Mouse (Mus musculus) limb, embryonic 14.5 days (tissue): ENCODE results near the gene Gnl3. TPM values are rescaled to one million over a fixed set of nuclear protein-coding genes. Genes with fewer than 3 reads are reported as not detected.

Source experiments
- ATAC-seq: fragments of 200-750 bp; cut with Nextera tagmentation; 2 replicates; pipeline ENCODE4 v1.8.0; 2017; ENCODE audit warnings: low read depth, moderate number of reproducible peaks, moderate TSS enrichment; ENCODE audit not compliant: low FRiP score
- DNase-seq: peaks from one replicate; pipeline ENCODE4 v3.0.0-alpha.2; 2015; ENCODE audit warnings: low spot score
- H3K27ac ChIP-seq: fragments of 300-500 bp; sonication (generic); replicated peaks from 2 replicates; pipeline ENCODE4 v1.5.1; 2014; ENCODE audit warnings: low read depth, mild to moderate bottlenecking, low read length, moderate library complexity, mixed read lengths
- H3K27me3 ChIP-seq: fragments of 300-500 bp; sonication (generic); 2 replicates; pipeline ENCODE4 v1.6.1; 2014; ENCODE audit warnings: low read length, mixed read lengths; ENCODE audit not compliant: control insufficient read depth, insufficient read depth
- H3K36me3 ChIP-seq: fragments of 300-500 bp; sonication (generic); 2 replicates; pipeline ENCODE4 v1.6.1; 2014; ENCODE audit warnings: mild to moderate bottlenecking, low read length, moderate library complexity, mixed read lengths; ENCODE audit not compliant: control insufficient read depth, insufficient read depth
- H3K4me1 ChIP-seq: fragments of 300-500 bp; sonication (generic); 2 replicates; pipeline ENCODE4 v1.6.1; 2014; ENCODE audit warnings: antibody characterized with exemption, low read length, mixed read lengths; ENCODE audit not compliant: control insufficient read depth, insufficient read depth
- H3K4me2 ChIP-seq: fragments of 300-500 bp; sonication (generic); replicated peaks from 2 replicates; pipeline ENCODE4 v1.6.1; 2014; ENCODE audit warnings: low read depth, mild to moderate bottlenecking, low read length, moderate library complexity; ENCODE audit not compliant: severe bottlenecking
- H3K4me3 ChIP-seq: fragments of 300-500 bp; sonication (generic); replicated peaks from 2 replicates; pipeline ENCODE4 v1.5.1; 2014; ENCODE audit warnings: low read length
- H3K9ac ChIP-seq: fragments of 300-500 bp; sonication (generic); 2 replicates; pipeline ENCODE4 v1.6.1; 2014; ENCODE audit warnings: mild to moderate bottlenecking, low read depth, low read length, moderate library complexity; ENCODE audit not compliant: severe bottlenecking
- H3K9me3 ChIP-seq: fragments of 300-500 bp; sonication (generic); 2 replicates; pipeline ENCODE4 v1.6.1; 2016; ENCODE audit warnings: low read length; ENCODE audit not compliant: control insufficient read depth
- POLR2A ChIP-seq: fragments of 200-500 bp; IDR thresholded peaks from 2 replicates; pipeline ENCODE4 v1.8.0; 2012; ENCODE audit warnings: inconsistent platforms, mild to moderate bottlenecking, moderate library complexity, borderline replicate concordance; ENCODE audit not compliant: insufficient read depth, insufficient read length; ENCODE audit errors: extremely low read depth
- WGBS: fragments of 180-500 bp; shearing (Covaris S2); extraction: QIAGEN DNeasy Blood & Tissue Kit; methylation state at CpG from one replicate; pipeline ENCODE4 v1.1.7; 2014; 5-methylcytosine and 5-hydroxymethylcytosine counted together
- polyA plus RNA-seq, 2 experiments: library from polyadenylated mRNA; depleted of rRNA in 1 of 2; stranded (reverse) in 1 of 2; unstranded in 1 of 2; fragments of >200 nt; fragmentation: Nextera tagmentation in 1 of 2; extraction: Ambion mirVana in 1 of 2; gene quantifications; 2 replicates each; pipeline versions ENCODE4 v1.2.1 to v1.2.3; 2012 to 2014

Gene Gnl3
- polyA plus RNA-seq, 2 experiments: 117 to 139 TPM

GRCm38 (mm10) chr14:31022579-31022978 lies 3.6 kb upstream of the Gnl3 start:
- ATAC-seq (no peak), DNase-seq (no peak)
- no peaks in the 10 kb centered on the region for H3K27me3 ChIP-seq
- 32% methylated on average over 1 of the region's 1 CpGs for WGBS
- H3K4me1 ChIP-seq: peaks cover 10% of the 10 kb centered on the region
- no peaks in the 10 kb centered on the region for H3K9me3 ChIP-seq
- H3K9ac ChIP-seq: no peak overlapping the region
- H3K4me2 ChIP-seq: no peak overlapping the region
- peaks cover 42% of the 10 kb centered on the region for H3K36me3 ChIP-seq
- no peak for TF ChIP-seq POLR2A
- no peak overlapping the region for H3K27ac ChIP-seq
- no peak overlapping the region for H3K4me3 ChIP-seq

GRCm38 (mm10) chr14:31019331-31020205 lies 616 bp upstream of the Gnl3 start:
- H3K36me3 ChIP-seq: peaks cover 43% of the 10 kb centered on the region
- peak overlapping the region; percentile 47 for H3K4me2 ChIP-seq
- 0 out of 2 replicates have a peak, but pooled peaks have one; percentile 53 for TF ChIP-seq POLR2A
- H3K4me1 ChIP-seq: peaks cover 13% of the 10 kb centered on the region
- WGBS: 8% methylated on average over 22 of the region's 56 CpGs
- H3K9me3 ChIP-seq: no peaks in the 10 kb centered on the region
- H3K4me3 ChIP-seq: peak overlapping the region; percentile 48
- H3K9ac ChIP-seq: peak overlapping the region; percentile 95
- H3K27ac ChIP-seq: peak overlapping the region; percentile 97
- DNase-seq: peak; percentile 79
- H3K27me3 ChIP-seq: no peaks in the 10 kb centered on the region
- ATAC-seq: peak; percentile 92

GRCm38 (mm10) chr14:31017854-31018253 lies 1.1 kb downstream of the Gnl3 start:
- Histone ChIP-seq H3K4me2 (peak overlapping the region; percentile 65), H3K4me1 (peaks cover 13% of the 10 kb centered on the region), H3K4me3 (peak overlapping the region; percentile 48), H3K27me3 (no peaks in the 10 kb centered on the region), H3K36me3 (peaks cover 52% of the 10 kb centered on the region), H3K9ac (peak overlapping the region; percentile 95), H3K27ac (no peak overlapping the region), H3K9me3 (no peaks in the 10 kb centered on the region)
- ATAC-seq (no peak), DNase-seq (no peak)
- WGBS: 0% methylated on average over 2 of the region's 2 CpGs
- TF ChIP-seq POLR2A: no peak

GRCm38 (mm10) chr14:31016063-31016462 lies 2.9 kb downstream of the Gnl3 start:
- H3K4me1 ChIP-seq: peaks cover 13% of the 10 kb centered on the region
- no peak overlapping the region for H3K4me2 ChIP-seq
- DNase-seq (no peak), ATAC-seq (no peak)
- H3K9me3 ChIP-seq: no peaks in the 10 kb centered on the region
- WGBS: 96% methylated on average over 1 of the region's 1 CpGs
- H3K27ac ChIP-seq: no peak overlapping the region
- H3K27me3 ChIP-seq: no peaks in the 10 kb centered on the region
- no peak overlapping the region for H3K9ac ChIP-seq
- no peak overlapping the region for H3K4me3 ChIP-seq
- TF ChIP-seq POLR2A: no peak
- peaks cover 65% of the 10 kb centered on the region for H3K36me3 ChIP-seq

GRCm38 (mm10) chr14:31013928-31014327 lies 5.0 kb downstream of the Gnl3 start:
- H3K4me1 ChIP-seq: peaks cover 10% of the 10 kb centered on the region
- H3K9me3 ChIP-seq: no peaks in the 10 kb centered on the region
- no peaks in the 10 kb centered on the region for H3K27me3 ChIP-seq
- no peak for TF ChIP-seq POLR2A
- ATAC-seq: no peak
- no peak overlapping the region for H3K4me2 ChIP-seq
- peaks cover 85% of the 10 kb centered on the region for H3K36me3 ChIP-seq
- H3K27ac ChIP-seq: no peak overlapping the region
- no peak for DNase-seq
- WGBS: 97% methylated on average over 2 of the region's 2 CpGs
- no peak overlapping the region for H3K4me3 ChIP-seq
- no peak overlapping the region for H3K9ac ChIP-seq

- Histone ChIP-seq H3K9me3 (no peaks in the 10 kb centered on the region), H3K36me3 (peaks cover 84% of the 10 kb centered on the region), H3K27ac (no peak overlapping the region), H3K9ac (no peak overlapping the region), H3K4me2 (no peak overlapping the region), H3K27me3 (no peaks in the 10 kb centered on the region), H3K4me3 (no peak overlapping the region), H3K4me1 (no peaks in the 10 kb centered on the region)
- DNase-seq (no peak), ATAC-seq (no peak)
- WGBS: 89% methylated on average over 3 of the region's 3 CpGs
- no peak for TF ChIP-seq POLR2A
These were observed 7.4 kb downstream of the Gnl3 start for GRCm38 (mm10) chr14:31011588-31011987.
